8 mouse cellular contexts compared by ENCODE assay signal in genomic region chr15:86205300-86205699, GRCm38 (mm10). TPM values are rescaled to one million over a fixed set of nuclear protein-coding genes. Genes with fewer than 3 reads are reported as not detected.
DNase-seq lines count a peak whose midpoint lies in the region; ATAC-seq lines count a peak whose summit lies in the region.

No protein-coding gene starts in this region.

- no peaks in the 10 kb centered on the region for H3K36me3 ChIP-seq in forebrain, embryonic 10.5 days (replicated peaks)
- no peaks in the 10 kb centered on the region for H3K36me3 ChIP-seq in forebrain, embryonic 12.5 days (replicated peaks)
- H3K36me3 ChIP-seq in liver, embryonic 11.5 days (ENCODE audit: control insufficient read depth, insufficient read depth, low read length), result no peaks in the 10 kb centered on the region
- H3K36me3 ChIP-seq in midbrain, embryonic 15.5 days (replicated peaks), result no peaks in the 10 kb centered on the region

- no peak for ATAC-seq in forebrain, embryonic 12.5 days (ENCODE audit: low FRiP score)
- peak; percentile 35; the same call in 1 of the 2 replicates for ATAC-seq in liver, embryonic 11.5 days (replicated peaks; ENCODE audit: low FRiP score)
- no peak for ATAC-seq in midbrain, embryonic 15.5 days (replicated peaks)

- no peaks in the 10 kb centered on the region for H3K27me3 ChIP-seq in forebrain, embryonic 10.5 days (ENCODE audit: poor library complexity, severe bottlenecking)
- no peaks in the 10 kb centered on the region for H3K27me3 ChIP-seq in forebrain, embryonic 12.5 days
- no peaks in the 10 kb centered on the region for H3K27me3 ChIP-seq in liver, embryonic 11.5 days (replicated peaks; ENCODE audit: control insufficient read depth, insufficient read depth, low read length)
- no peaks in the 10 kb centered on the region for H3K27me3 ChIP-seq in midbrain, embryonic 15.5 days (replicated peaks)

- no peak overlapping the region for H3K4me2 ChIP-seq in forebrain, embryonic 12.5 days
- no peak overlapping the region for H3K4me2 ChIP-seq in liver, embryonic 11.5 days
- no peak overlapping the region for H3K4me2 ChIP-seq in midbrain, embryonic 15.5 days

- H3K9ac ChIP-seq in forebrain, embryonic 12.5 days, result no peak overlapping the region
- H3K9ac ChIP-seq in liver, embryonic 11.5 days (ENCODE audit: low read depth, low read length), result no peak overlapping the region
- H3K9ac ChIP-seq in midbrain, embryonic 15.5 days, result no peak overlapping the region

- H3K9me3 ChIP-seq in forebrain, embryonic 10.5 days, result no peaks in the 10 kb centered on the region
- H3K9me3 ChIP-seq in forebrain, embryonic 12.5 days, result no peaks in the 10 kb centered on the region
- H3K9me3 ChIP-seq in liver, embryonic 11.5 days (ENCODE audit: control insufficient read depth, low read length), result no peaks in the 10 kb centered on the region
- H3K9me3 ChIP-seq in midbrain, embryonic 15.5 days, result no peaks in the 10 kb centered on the region

- no peak overlapping the region for H3K4me3 ChIP-seq in forebrain, embryonic 10.5 days
- H3K4me3 ChIP-seq in forebrain, embryonic 12.5 days (replicated peaks), result no peak overlapping the region
- no peak overlapping the region for H3K4me3 ChIP-seq in liver, embryonic 11.5 days (ENCODE audit: low read depth, low read length)
- no peak overlapping the region for H3K4me3 ChIP-seq in midbrain, embryonic 15.5 days

- H3K27ac ChIP-seq in forebrain, embryonic 10.5 days, result no peak overlapping the region
- H3K27ac ChIP-seq in forebrain, embryonic 12.5 days, result no peak overlapping the region
- H3K27ac ChIP-seq in liver, embryonic 11.5 days (ENCODE audit: low read depth, low read length), result no peak overlapping the region
- no peak overlapping the region for H3K27ac ChIP-seq in midbrain, embryonic 15.5 days

- peak; percentile 40 for DNase-seq in forebrain, embryonic 10.5 days (ENCODE audit: extremely low spot score, low spot score)
- peak; percentile 34 for DNase-seq in ovary, postnatal 14 days (ENCODE audit: low spot score)
- DNase-seq in ovary, adult 18-20 months (ENCODE audit: low spot score), result no peak
- peak; percentile 60 to 78 for DNase-seq in cerebellum, postnatal 14 days
- no peak for DNase-seq in liver, embryonic 11.5 days (ENCODE audit: low spot score)
- peak; percentile 54 for DNase-seq in spleen, adult 12 weeks (ENCODE audit: low spot score)

- peaks cover 30% of the 10 kb centered on the region for H3K4me1 ChIP-seq in forebrain, embryonic 10.5 days
- H3K4me1 ChIP-seq in forebrain, embryonic 12.5 days, result peaks cover 5% of the 10 kb centered on the region; the same call in 1 of the 2 replicates
- H3K4me1 ChIP-seq in liver, embryonic 11.5 days (replicated peaks; ENCODE audit: control insufficient read depth, insufficient read depth, low read length), result peaks cover 20% of the 10 kb centered on the region
- H3K4me1 ChIP-seq in midbrain, embryonic 15.5 days, result peaks cover 4% of the 10 kb centered on the region; the same call in 1 of the 2 replicates

- WGBS in forebrain, embryonic 10.5 days, result 42% methylated on average over 2 of the region's 2 CpGs
- WGBS in forebrain, embryonic 12.5 days, result 44% methylated on average over 2 of the region's 2 CpGs
- 54% methylated on average over 2 of the region's 2 CpGs for WGBS in liver, embryonic 11.5 days
- 51% methylated on average over 2 of the region's 2 CpGs for WGBS in midbrain, embryonic 15.5 days

RNA-seq across cellular contexts. Expression of gene Tbc1d22a, which starts 9.0 kb away (rescaled TPM):
- 9.5 and 10.8 TPM in 2 replicates for polyA plus RNA-seq in forebrain, embryonic 10.5 days (2016; fragmentation: Nextera tagmentation; extraction: Ambion mirVana)
- 9.1 and 9.4 TPM in 2 replicates for polyA plus RNA-seq in forebrain, embryonic 12.5 days (2016; fragmentation: Nextera tagmentation; extraction: Ambion mirVana)
- 10.8 and 11.7 TPM in 2 replicates for polyA plus RNA-seq in liver, embryonic 11.5 days (2014; fragmentation: Nextera tagmentation; extraction: Ambion mirVana)
- 14.3 and 15.1 TPM in 2 replicates for polyA plus RNA-seq in midbrain, embryonic 15.5 days (2015; fragmentation: Nextera tagmentation; extraction: Ambion mirVana)

RNA-seq across cellular contexts. Expression of gene Cerk, which starts 19.4 kb away (rescaled TPM):
- polyA plus RNA-seq in forebrain, embryonic 10.5 days (2016; fragmentation: Nextera tagmentation; extraction: Ambion mirVana), result 10.7 and 10.9 TPM in 2 replicates
- polyA plus RNA-seq in forebrain, embryonic 12.5 days (2016; fragmentation: Nextera tagmentation; extraction: Ambion mirVana), result 24.1 and 24.9 TPM in 2 replicates
- 8.4 and 8.5 TPM in 2 replicates for polyA plus RNA-seq in liver, embryonic 11.5 days (2014; fragmentation: Nextera tagmentation; extraction: Ambion mirVana)
- 25.0 and 25.8 TPM in 2 replicates for polyA plus RNA-seq in midbrain, embryonic 15.5 days (2015; fragmentation: Nextera tagmentation; extraction: Ambion mirVana)

Comparison
In these comparisons a context has a peak if more than half of its experiments do, and no peak if none do; other contexts are left out.
1. DNase-seq: peak in forebrain, embryonic 10.5 days (single experiment), ovary, postnatal 14 days (single experiment), cerebellum, postnatal 14 days (2 of 2) and spleen, adult 12 weeks (single experiment); none in ovary, adult 18-20 months (single experiment) and liver, embryonic 11.5 days (single experiment).